Mouse (Mus musculus) heart, postnatal 0 days (tissue): ENCODE measurements around the gene Dcpp2. TPM values are rescaled to one million over a fixed set of nuclear protein-coding genes. Genes with fewer than 3 reads are reported as not detected.
"Not testable (repeated sequence)": the region's sequence is repeated elsewhere in the genome, so short reads cannot be mapped to it uniquely, and the experiment has no call there.

Experiments used
- ATAC-seq: fragments of 200-750 bp; cut with Nextera tagmentation; 2 replicates; pipeline ENCODE4 v1.8.0; 2017; ENCODE audit warnings: low read depth, moderate number of reproducible peaks, moderate library complexity; ENCODE audit not compliant: insufficient read depth
- DNase-seq: peaks from one replicate; pipeline ENCODE4 v3.0.0-alpha.2; 2016; ENCODE audit warnings: low spot score
- H3K27ac ChIP-seq: fragments of 300-500 bp; sonication (generic); 2 replicates; pipeline ENCODE4 v1.5.1; 2014; ENCODE audit warnings: low read depth, mild to moderate bottlenecking
- H3K27me3 ChIP-seq: fragments of 300-500 bp; sonication (generic); 2 replicates; pipeline ENCODE4 v1.6.1; 2014; ENCODE audit warnings: low read length, mixed read lengths; ENCODE audit not compliant: control insufficient read depth, insufficient read depth
- H3K36me3 ChIP-seq: fragments of 300-500 bp; sonication (generic); replicated peaks from 2 replicates; pipeline ENCODE4 v1.6.1; 2014; ENCODE audit warnings: low read length, mixed read lengths; ENCODE audit not compliant: control insufficient read depth, insufficient read depth
- H3K4me1 ChIP-seq: fragments of 300-500 bp; sonication (generic); 2 replicates; pipeline ENCODE4 v1.6.1; 2014; ENCODE audit warnings: antibody characterized with exemption; ENCODE audit not compliant: control insufficient read depth, insufficient read depth
- H3K4me2 ChIP-seq: fragments of 300-500 bp; sonication (generic); 2 replicates; pipeline ENCODE4 v1.6.1; 2014; ENCODE audit warnings: low read depth, mild to moderate bottlenecking, low read length, moderate library complexity
- H3K4me3 ChIP-seq: fragments of 300-500 bp; sonication (generic); 2 replicates; pipeline ENCODE4 v1.5.1; 2014; ENCODE audit warnings: low read depth, low read length
- H3K9ac ChIP-seq: fragments of 300-500 bp; sonication (generic); replicated peaks from 2 replicates; pipeline ENCODE4 v1.6.1; 2014; ENCODE audit warnings: low read depth, low read length, mixed read lengths
- H3K9me3 ChIP-seq: fragments of 300-500 bp; sonication (generic); replicated peaks from 2 replicates; pipeline ENCODE4 v1.6.1; 2016; ENCODE audit warnings: low read length; ENCODE audit not compliant: control insufficient read depth
- CTCF ChIP-seq: IDR thresholded peaks from 2 replicates; pipeline ENCODE4 v1.5.1; 2016; ENCODE audit warnings: antibody characterized with exemption, control low read depth, low read depth
- EP300 ChIP-seq: IDR thresholded peaks from 2 replicates; pipeline ENCODE4 v1.6.1; 2016; ENCODE audit warnings: antibody characterized with exemption, low read depth
- WGBS: fragments of 180-500 bp; shearing (Covaris S2); extraction: QIAGEN DNeasy Blood & Tissue Kit; methylation state at CpG from one replicate; pipeline ENCODE4 v1.1.7; 2014; 5-methylcytosine and 5-hydroxymethylcytosine counted together
- polyA plus RNA-seq: library from polyadenylated mRNA; unstranded; fragments of >200 nt; fragmentation: Nextera tagmentation; extraction: Ambion mirVana; gene quantifications from 2 replicates; pipeline ENCODE4 v1.2.1, GENCODE M21; 2015
- total RNA-seq: library from RNA; depleted of rRNA; stranded (reverse); fragments of >200 nt; gene quantifications from 2 replicates; pipeline ENCODE4 v1.2.3, GENCODE M21; 2014; ENCODE audit warnings: low replicate concordance

Dcpp2 gene
- total and polyA plus RNA-seq, 2 experiments from 2014 or later: not detected

DNA sequence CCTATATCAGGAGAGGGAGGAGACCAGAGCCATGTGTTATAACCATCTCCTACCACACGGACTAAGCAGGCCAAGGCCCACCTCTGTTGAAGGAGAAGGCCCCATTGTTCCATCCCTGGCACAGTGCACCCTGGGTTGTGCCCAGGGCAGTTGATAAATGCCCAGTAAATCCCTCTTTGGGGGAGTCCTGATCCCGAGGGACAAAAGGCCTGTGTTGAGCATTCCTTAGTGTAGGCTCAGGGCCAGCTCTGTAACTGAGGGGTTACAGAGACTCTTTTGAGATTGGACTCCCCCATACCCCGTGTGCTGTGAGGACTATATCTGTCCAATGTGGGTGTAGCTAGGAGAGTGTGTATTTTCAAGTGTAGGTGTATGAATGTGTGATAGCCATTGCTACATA lies 3.9 kb upstream of the Dcpp2 start:
- H3K27me3 ChIP-seq: no peaks in the 10 kb centered on the region
- H3K27ac ChIP-seq: no peak overlapping the region
- no peaks in the 10 kb centered on the region for H3K4me1 ChIP-seq
- no peaks in the 10 kb centered on the region for H3K36me3 ChIP-seq
- no peak for TF ChIP-seq CTCF
- no peak for TF ChIP-seq EP300
- no peaks in the 10 kb centered on the region for H3K9me3 ChIP-seq
- ATAC-seq (no peak), DNase-seq (no peak)
- no peak overlapping the region for H3K9ac ChIP-seq
- WGBS: 49% methylated on average over 3 of the region's 3 CpGs
- H3K4me3 ChIP-seq: no peak overlapping the region
- no peak overlapping the region for H3K4me2 ChIP-seq

DNA sequence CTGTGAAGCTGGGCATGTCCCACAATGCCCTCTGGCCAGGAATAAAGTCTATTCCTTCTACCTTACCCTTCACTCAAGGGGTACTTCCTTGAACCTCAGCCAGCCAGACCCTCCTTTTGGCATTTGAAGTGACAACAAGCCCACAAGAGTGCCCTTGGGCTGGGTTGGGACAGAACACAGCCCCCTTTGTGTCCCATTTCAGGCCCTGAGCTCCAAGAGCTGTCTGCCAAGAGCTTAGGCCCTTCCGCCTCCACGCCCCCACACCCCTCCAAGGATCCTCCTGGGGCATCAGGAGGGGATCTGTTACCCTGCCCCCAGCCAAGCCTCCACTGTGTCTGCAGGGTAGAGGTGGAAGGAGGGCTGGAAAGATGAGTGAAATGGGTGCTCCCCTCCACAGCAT lies 3.5 kb upstream of the Dcpp2 start:
- DNase-seq (no peak), ATAC-seq (no peak)
- 91% methylated on average over 2 of the region's 2 CpGs for WGBS

DNA sequence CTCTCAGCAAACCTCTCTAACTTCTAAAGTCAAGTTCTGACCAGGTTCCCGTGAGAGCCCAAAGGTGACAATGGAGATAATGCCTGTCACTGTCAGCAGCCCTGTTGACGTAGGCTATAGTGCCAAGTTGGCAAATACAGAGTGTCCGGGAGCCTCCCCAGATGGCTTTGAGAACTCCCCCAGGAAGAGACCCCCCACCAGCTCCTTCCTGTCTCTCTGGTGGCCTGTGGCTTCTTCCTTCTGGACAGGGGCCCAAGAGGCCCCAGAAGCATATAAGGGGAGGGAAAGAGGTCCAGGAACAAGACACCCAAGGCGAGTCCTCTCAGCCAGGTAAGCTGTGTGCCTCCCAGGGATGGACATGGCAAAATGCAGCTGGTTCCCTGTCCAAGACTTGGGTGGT lies 36.5 kb downstream of the Dcpp2 start, which contains the start of gene Dcpp3:
TSS of gene Dcpp3 (plus strand) at position 301 of the 400 bp plus-strand sequence.
- H3K36me3 ChIP-seq, H3K9ac ChIP-seq, ATAC-seq, H3K4me1 ChIP-seq, H3K27me3 ChIP-seq, H3K27ac ChIP-seq, H3K4me2 ChIP-seq, H3K9me3 ChIP-seq, H3K4me3 ChIP-seq, DNase-seq: not testable (repeated sequence)
- 37% methylated on average over 4 of the region's 4 CpGs for WGBS

More for the DNA sequence above, 3.5 kb upstream of the Dcpp2 start:
- H3K27ac ChIP-seq: no peak overlapping the region
- no peaks in the 10 kb centered on the region for H3K27me3 ChIP-seq
- no peak overlapping the region for H3K9ac ChIP-seq
- H3K36me3 ChIP-seq: no peaks in the 10 kb centered on the region
- H3K4me3 ChIP-seq: no peak overlapping the region
- H3K4me1 ChIP-seq: no peaks in the 10 kb centered on the region
- TF ChIP-seq EP300: no peak
- no peak for TF ChIP-seq CTCF
- no peak overlapping the region for H3K4me2 ChIP-seq
- H3K9me3 ChIP-seq: no peaks in the 10 kb centered on the region

DNA sequence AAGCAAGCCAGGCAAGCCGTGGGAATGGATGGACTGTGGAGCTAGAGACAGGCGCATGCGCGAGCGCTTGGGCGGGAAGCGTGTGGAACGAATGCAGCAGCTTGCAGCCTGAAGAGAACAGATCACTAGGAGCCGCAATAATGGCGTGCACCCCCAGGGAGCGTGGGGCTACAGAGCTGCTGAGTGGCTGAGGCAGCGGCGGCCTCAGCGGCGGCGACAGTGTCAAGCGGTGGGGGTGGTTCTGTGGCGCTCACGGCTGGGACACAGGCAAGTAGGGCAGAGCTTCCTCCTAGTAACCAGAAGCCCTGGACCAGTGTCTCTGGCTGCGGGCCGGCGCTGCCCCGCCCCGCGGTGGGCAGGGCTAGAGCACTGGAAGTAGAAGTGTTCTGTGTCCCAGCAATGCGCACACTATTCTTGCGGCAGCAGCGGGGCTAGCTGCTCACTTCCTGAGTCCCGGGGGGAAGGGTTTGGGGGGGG lies 43.9 kb downstream of the Dcpp2 start:
- Histone ChIP-seq H3K4me2 (peak overlapping the region; percentile 82), H3K9me3 (no peaks in the 10 kb centered on the region), H3K27me3 (no peaks in the 10 kb centered on the region), H3K27ac (peak overlapping the region; percentile 87), H3K4me1 (peaks cover 9% of the 10 kb centered on the region), H3K9ac (peak overlapping the region; percentile 62), H3K4me3 (peak overlapping the region; percentile 60), H3K36me3 (no peaks in the 10 kb centered on the region)
- TF ChIP-seq EP300 (no peak), CTCF (no peak; the same call in 1 of the 2 replicates)
- ATAC-seq (peak; percentile 98), DNase-seq (peak; percentile 88)
- WGBS: under 1% methylated on average over 29 of the region's 29 CpGs

DNA sequence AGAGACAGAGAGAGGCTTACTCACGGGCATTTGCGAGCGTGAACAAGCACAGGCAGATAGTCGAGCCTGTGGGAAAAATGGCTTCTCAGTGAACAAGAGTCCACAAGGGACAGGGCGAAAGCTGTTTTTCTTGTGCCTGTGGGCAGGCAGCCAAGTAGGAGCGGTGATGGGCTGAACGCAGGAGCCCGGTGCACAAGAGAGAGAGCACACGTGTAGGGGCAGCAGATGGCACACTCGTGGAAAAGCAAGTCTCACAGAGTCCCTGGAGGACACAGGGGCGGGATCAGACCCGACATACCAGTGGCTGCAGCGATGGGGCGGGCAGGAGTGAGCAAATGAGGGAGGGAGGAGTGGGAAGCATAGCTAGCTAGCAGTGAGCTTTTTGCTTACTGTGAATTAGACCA lies 44.4 kb downstream of the Dcpp2 start:
- peaks cover 9% of the 10 kb centered on the region for H3K4me1 ChIP-seq
- H3K36me3 ChIP-seq: no peaks in the 10 kb centered on the region
- no peaks in the 10 kb centered on the region for H3K27me3 ChIP-seq
- TF ChIP-seq CTCF (no peak), EP300 (no peak)
- ATAC-seq (peak; percentile 81), DNase-seq (peak; percentile 74)
- peak overlapping the region; percentile 60 for H3K4me3 ChIP-seq
- H3K27ac ChIP-seq: peak overlapping the region; percentile 87
- H3K9me3 ChIP-seq: no peaks in the 10 kb centered on the region
- H3K4me2 ChIP-seq: peak overlapping the region; percentile 82
- under 1% methylated on average over 14 of the region's 14 CpGs for WGBS
- H3K9ac ChIP-seq: peak overlapping the region; percentile 62

DNA sequence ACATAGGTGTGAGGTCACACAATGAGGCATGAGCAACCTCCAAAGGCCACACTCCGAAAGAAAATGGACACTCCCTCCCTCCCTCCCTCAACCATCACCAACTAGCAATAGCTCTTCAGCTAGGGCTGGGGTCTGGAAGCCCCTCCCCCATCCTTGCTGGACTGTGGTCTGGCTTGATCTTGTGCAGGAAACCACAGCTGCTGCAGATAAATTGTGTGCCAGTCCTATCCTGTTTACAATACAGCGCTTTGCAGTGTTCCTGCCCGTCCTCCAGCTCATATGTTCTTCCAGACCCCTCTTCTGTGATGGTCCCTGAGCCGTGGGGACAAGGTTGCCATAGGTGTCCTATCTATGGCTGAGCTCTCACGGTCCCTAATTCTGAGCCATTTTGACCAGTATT lies 50.5 kb downstream of the Dcpp2 start:
- no peak overlapping the region for H3K27ac ChIP-seq
- H3K27me3 ChIP-seq: no peaks in the 10 kb centered on the region
- DNase-seq (no peak), ATAC-seq (no peak)
- TF ChIP-seq CTCF (no peak), EP300 (no peak)
- no peaks in the 10 kb centered on the region for H3K9me3 ChIP-seq
- no peaks in the 10 kb centered on the region for H3K36me3 ChIP-seq
- H3K9ac ChIP-seq: no peak overlapping the region
- H3K4me1 ChIP-seq: no peaks in the 10 kb centered on the region
- H3K4me3 ChIP-seq: no peak overlapping the region
- 63% methylated on average over 5 of the region's 5 CpGs for WGBS
- H3K4me2 ChIP-seq: no peak overlapping the region
